Mouse (Mus musculus): ENCODE data around the gene Clcf1.

Gene Clcf1

DNA sequence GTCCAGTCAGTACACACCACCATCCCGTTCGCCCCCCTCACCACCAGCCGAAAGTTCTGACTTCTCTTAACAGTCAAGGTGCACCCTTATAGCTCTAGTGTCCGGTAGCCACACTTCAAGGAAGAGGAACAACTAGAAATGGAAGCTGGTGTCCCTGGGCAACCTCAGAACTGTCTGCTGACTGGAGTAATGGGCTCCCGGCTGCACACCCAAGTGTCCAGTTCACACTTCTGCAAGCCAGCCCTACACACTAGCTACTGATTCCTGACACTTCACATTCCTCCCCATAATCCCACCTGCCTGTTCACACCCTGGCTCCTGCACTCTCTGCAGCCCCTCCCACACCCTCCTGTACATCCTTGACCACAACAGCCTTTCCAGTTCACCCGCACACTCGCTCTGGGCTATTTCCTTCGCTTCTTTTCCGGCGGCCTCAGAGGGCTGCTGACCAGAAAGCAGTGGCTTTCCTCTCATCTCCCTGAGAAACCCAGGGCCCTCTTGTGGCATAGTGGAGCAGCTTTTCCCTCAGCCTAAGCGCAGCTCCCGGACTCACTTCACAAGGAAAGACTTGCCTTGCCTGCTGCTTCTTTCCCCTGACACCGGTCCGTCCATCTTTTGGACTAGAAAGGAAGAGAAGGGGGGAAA, 2.1 kb downstream of the Clcf1 start:
- CTCF ChIA-PET = interaction anchor here (1.5 to 1.7 kb wide), 2 partner anchors 14 to 117 kb away, joined by 8 to 19 read pairs; partner anchors contain the start of gene Pitpnm1

DNA sequence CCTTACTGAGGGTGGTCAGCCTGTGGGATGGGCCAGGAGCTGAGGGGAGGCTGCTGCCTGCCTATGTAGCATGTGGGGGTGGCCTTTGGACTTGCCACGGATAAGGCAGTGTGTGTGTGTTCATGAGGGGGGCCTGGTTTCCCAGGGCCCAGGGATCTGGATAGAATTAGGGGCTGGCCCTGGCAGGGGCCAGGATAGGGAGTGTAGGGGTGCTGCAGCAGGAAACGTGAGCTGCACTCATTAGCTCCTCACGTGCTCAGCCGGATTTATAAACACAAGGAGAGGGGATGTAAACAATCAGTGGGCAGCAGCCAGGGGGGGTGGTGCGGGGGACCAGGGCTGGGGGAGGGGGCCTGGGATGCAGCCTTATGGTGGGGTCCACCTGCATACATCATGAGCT, 3.1 kb downstream of the Clcf1 start:
- CTCF ChIA-PET = interaction anchor here (0.6 to 2.3 kb wide), 7 partner anchors 10 to 118 kb away, joined by 3 to 19 read pairs (median 4); partner anchors contain the start of gene Pitpnm1

DNA sequence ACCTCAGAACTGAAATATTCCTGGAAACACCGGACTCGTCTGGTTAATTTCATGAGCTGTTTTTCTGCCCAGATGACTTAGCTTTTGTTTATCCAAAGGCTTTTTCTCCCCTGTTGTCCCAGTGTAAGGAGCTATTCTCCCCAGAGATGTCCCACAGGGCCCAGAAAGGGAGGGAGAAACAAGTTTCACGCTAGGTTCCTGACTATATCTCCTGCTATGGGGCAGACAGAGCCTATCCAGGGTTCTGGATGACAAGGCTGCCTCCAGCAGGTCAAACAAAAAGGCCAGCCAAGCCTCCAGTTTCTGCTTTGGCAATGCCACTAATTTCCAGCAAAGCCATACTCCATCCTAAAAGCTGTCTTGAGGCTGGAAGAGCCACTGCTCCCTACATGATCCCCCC, 3.8 kb downstream of the Clcf1 start:
- CTCF ChIA-PET = interaction anchor here (0.6 to 2.3 kb wide), 6 partner anchors 9 to 643 kb away, joined by 3 to 14 read pairs (median 4); no protein-coding TSS in a partner anchor

DNA sequence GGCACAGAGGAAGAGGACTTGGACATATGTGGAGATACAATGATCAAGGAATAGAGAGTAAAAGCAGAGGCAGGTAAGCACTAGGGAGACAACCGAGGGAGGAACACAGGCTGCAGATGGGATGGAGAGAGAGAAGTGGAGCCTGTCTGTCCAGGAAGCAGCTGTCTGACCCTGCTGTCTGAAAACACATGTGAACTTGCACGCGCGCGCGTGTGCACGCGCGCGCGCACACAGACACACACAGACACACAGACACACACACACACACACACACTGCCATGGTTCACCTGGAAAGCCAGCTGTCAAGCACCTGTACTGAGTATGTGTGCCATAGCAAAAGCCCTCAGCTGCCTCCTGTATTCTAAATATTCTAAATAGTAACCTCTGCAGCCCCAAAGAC, 4.3 kb downstream of the Clcf1 start:
- CTCF ChIA-PET = interaction anchor here (0.5 to 2.3 kb wide), 5 partner anchors 10 to 643 kb away, joined by 3 to 14 read pairs (median 3); no protein-coding TSS in a partner anchor

DNA sequence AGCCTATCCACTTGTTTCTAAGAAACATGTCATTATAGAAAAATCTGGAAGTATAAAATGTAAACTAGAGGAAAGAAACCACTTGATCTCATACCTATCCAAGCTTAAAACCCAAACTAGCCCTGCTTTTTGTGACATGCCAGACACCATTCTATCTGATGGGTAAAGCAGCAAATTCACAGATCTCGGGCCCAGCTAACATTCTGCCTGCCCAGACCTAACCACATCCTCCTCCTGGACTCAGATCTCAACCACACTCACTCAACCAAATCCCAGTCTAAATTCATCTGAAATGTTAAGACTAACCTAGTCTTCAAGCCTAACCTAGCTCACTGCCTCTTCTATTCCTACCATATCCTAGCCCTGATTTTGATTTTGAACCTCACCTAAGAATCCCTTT, 4.7 kb downstream of the Clcf1 start:
- CTCF ChIA-PET = interaction anchor here (0.5 to 2.3 kb wide), 5 partner anchors 10 to 149 kb away, joined by 3 to 14 read pairs (median 3); no protein-coding TSS in a partner anchor

DNA sequence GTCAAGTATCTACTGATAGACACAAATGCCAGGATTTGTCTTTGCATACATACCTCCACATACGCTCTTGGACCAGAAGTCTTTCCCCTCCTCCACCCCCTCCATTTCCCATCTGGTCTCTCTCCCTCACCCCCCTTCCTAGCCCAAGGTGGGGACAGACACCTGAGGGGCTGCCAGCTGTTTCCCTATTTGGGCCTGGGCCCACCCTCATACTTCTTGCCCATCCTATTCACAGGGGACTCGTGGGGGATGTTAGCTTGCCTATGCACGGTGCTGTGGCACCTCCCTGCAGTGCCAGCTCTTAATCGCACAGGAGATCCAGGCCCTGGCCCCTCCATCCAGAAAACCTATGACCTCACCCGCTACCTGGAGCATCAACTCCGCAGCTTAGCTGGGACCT, 5.9 kb downstream of the Clcf1 start:
- CTCF ChIA-PET = interaction anchor here (0.6 to 0.7 kb wide), 2 partner anchors 141 to 1284 kb away, joined by 5 to 9 read pairs; no protein-coding TSS in a partner anchor

DNA sequence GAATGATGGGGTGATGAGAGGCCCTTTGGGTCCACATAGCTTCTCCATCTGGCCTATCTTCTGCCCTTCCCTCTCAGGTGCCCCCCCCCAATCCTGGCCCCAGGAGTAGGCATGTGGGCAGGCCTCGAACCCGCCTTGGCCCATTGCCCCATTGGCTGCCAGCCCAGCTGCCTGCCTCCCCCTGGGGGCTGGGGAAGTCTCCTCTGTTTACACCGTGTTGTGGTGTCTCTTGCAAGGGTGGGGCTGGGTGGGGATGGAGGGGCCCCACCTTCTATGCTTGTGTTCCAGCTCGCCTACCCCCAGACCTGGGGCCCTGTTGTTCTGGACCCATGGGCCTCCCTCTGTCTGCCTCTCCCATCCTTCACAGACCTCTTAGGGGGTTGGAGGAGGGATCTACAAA, 6.4 kb downstream of the Clcf1 start:
- CTCF ChIA-PET = interaction anchor here (0.6 kb wide), 1 partner anchor 141 kb away, joined by 5 read pairs; no protein-coding TSS in a partner anchor

DNA sequence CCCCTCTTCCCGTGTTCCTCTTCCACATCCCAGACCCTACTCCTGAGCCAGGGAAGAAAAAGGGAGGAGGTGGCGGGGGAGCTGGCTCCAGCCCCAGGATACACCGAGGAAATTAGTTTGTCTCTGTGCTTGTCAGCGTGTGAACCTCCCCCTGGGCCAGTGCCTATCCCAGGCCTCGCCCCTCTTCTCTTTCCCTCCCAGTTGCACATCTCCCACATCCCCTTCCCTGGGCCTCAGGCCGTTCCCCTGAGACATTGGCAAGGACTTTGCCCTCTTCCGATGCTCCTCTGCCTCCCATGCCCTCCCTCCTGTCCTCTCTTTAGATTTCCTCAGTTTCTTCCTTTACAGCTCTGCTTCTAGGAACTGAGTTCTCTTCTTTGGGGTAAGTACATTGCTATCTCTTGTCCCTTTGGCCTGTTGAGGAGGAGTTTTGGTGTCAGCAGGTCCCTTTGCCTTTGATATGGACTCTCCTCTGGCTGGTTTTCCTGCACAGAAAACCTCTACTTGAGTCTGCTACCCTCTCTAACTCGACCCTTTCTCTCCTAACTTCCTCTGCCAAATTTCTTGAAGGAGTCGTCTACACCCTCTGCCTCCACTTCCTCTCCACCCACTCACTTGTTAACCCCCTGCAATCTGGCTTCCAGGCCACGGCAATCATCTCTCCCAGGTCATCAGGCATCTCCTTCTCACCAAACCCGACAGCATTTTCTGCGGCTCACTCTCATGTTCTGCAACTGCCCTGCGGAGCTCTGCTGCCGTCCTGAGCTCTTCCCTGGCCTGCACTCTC, 7.1 kb downstream of the Clcf1 start:
- CTCF ChIA-PET = no interaction called here

DNA sequence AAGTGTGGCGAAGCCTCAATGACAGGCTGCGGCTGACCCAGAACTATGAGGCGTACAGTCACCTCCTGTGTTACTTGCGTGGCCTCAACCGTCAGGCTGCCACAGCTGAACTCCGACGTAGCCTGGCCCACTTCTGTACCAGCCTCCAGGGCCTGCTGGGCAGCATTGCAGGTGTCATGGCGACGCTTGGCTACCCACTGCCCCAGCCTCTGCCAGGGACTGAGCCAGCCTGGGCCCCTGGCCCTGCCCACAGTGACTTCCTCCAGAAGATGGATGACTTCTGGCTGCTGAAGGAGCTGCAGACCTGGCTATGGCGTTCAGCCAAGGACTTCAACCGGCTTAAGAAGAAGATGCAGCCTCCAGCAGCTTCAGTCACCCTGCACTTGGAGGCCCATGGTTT, 8.1 kb downstream of the Clcf1 start:
- CTCF ChIA-PET = no interaction called here

DNA sequence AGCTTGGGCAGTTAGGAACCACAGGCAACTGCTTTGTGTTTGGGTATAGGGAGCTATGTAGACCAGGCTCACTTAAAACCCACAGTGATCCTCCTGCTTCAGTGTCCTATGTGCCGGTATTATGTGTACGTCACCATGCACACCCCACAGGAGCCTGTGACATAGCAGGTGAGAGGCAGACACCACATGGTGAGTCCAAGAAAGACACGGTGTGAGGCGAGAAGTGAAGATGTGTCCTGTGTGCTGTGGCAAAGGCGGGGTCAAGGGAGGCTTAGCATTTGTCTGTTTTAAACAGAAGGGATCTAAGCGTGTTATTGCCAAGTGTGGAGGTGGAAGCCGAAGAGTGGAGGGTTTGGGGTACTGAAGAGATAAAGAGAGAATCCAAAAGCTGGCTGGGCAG, 12.7 kb downstream of the Clcf1 start:
- CTCF ChIA-PET = interaction anchor here (0.6 to 2.3 kb wide), 4 partner anchors 9 to 503 kb away, joined by 3 to 14 read pairs (median 8); no protein-coding TSS in a partner anchor

DNA sequence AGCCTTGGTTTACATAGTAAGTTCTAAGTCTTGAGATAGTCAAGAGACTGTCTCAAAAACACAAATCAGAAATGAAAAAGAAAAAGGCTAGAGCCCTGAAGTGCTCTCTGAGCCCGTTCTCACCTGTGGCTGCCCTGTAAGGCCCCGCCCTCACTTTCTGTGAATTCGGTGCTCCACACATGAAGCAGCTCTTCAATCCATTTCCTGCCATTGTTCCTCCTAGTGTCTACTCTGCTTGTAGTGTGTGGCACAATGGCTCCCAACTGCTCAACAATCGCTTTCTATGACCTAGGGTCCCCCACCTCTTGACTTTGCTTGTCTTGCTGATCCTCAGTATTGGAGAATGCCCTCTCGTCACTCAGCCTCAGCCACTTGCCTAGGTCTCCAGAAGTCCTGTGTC, 13.4 kb downstream of the Clcf1 start:
- CTCF ChIA-PET = interaction anchor here (1.2 to 2.3 kb wide), 4 partner anchors 10 to 23 kb away, joined by 4 to 14 read pairs (median 8); partner anchors contain the start of genes AC109138.7 and Clcf1

DNA sequence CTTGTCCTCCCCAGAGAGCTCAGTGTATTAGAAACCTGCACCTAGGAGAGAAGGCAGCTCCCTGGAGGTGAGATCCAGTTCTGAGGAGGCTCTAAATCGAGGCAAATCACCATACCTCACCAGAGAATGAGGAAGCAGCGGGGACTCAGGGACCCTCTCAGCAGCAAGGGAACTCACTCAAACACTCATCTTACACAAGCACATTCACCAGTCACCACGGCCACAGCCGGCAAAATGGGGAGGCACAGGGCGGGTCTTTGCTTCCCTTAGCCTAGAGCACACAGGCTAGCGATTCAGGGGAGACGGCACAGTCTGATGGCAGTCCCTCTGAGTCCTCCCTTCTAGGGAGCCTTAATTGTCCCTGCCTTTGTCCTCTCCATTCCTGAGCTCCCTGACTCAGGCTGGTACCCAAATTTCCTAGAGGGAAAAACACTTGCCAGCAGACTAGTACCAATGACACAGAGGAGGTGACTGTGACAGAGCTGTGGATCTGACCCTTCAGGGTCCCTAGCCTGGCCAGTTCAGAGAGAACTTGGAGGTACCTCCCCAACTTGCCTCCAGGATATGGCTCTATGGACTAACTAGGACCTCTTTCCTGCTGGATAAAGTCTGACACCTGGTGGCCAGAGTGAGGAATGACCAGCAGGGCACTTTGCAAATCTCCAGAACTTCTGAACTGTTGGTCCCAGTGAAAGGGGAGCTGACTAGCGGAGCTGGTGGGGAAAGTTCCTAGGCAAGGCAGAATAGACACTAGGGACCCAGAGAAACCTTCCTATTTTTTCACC, 14.0 kb downstream of the Clcf1 start:
- CTCF ChIA-PET = interaction anchor here (0.5 to 2.8 kb wide), 10 partner anchors 9 to 216 kb away, joined by 3 to 14 read pairs (median 6); partner anchors contain the start of genes AC109138.7, Clcf1 and Rad9a

DNA sequence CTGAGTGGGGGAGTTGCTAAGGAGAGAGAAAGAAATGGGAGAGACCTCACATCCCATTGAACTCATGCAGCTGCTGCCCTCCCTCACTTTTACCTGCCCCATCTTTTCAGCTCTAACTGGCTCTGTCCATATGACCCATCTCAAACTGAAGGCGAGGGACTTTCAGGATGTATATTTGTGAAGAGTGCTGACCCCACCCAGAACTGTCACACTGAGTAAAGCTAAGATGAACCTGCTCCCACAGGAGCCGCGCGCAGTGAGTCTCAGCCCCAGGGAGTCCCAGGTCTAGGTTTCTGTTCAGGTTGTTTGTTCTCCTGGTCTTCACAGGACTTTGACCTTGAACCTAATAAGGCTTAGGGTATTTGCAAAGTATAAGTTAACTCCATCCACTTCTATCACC, 14.9 kb downstream of the Clcf1 start:
- CTCF ChIA-PET = interaction anchor here (0.5 to 2.8 kb wide), 12 partner anchors 8 to 217 kb away, joined by 3 to 14 read pairs (median 4); partner anchors contain the start of genes AC109138.7, Clcf1 and Rad9a

DNA sequence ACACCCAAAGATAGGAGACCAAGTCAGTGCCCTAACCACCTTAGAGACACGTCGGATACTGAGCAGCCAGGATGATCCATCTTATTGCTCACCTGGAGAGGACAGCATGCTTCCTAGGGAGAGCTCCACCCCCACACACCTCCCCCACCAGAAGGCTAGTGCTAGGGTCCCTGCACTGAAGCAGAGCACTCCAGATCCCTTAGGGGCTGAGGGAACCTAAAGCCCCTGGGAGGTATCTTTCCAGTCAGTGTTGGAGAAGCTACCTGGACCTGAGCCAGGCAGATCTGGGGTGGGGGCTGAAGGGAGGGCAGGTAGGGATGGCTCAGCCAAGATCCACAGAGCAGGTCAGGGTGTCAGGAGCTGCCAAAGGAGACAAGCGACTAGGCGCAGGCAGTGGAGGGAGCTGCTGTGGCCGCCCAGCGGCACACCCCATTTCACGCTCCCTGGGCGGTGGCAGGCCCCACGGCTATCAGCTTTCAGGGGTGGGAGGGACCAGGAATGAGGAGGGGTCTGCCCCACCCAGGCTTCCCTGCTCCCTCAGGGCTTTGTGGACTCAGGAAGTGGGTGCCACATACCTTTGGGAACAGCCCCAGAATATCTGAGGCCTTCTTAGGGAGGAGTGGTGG, 15.5 kb downstream of the Clcf1 start:
- CTCF ChIA-PET = interaction anchor here (0.6 to 2.8 kb wide), 9 partner anchors 12 to 131 kb away, joined by 3 to 19 read pairs (median 6); partner anchors contain the start of gene Rad9a

DNA sequence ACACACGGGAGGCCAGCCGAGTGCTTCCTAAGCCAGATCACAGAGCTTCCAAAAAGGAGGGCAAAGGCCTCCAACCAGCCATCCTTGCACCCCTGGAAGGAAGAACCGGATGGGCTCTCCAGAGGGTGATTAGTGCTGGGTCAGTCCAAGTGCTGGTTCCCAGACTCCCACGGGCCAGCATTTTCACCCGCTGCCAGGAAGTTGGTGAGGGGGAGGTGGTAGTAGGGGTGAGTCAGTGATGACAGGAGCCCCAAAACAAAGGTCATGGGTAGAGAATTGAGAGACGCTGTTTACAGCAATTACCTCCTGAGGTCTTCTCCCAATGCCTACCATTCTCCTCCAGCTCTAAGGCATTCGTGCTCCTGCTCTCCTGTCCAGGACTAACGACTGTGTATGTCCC, 16.4 kb downstream of the Clcf1 start:
- CTCF ChIA-PET = interaction anchor here (1.3 to 2.8 kb wide), 2 partner anchors 14 to 29 kb away, joined by 12 to 19 read pairs; partner anchors contain the start of gene Rad9a

DNA sequence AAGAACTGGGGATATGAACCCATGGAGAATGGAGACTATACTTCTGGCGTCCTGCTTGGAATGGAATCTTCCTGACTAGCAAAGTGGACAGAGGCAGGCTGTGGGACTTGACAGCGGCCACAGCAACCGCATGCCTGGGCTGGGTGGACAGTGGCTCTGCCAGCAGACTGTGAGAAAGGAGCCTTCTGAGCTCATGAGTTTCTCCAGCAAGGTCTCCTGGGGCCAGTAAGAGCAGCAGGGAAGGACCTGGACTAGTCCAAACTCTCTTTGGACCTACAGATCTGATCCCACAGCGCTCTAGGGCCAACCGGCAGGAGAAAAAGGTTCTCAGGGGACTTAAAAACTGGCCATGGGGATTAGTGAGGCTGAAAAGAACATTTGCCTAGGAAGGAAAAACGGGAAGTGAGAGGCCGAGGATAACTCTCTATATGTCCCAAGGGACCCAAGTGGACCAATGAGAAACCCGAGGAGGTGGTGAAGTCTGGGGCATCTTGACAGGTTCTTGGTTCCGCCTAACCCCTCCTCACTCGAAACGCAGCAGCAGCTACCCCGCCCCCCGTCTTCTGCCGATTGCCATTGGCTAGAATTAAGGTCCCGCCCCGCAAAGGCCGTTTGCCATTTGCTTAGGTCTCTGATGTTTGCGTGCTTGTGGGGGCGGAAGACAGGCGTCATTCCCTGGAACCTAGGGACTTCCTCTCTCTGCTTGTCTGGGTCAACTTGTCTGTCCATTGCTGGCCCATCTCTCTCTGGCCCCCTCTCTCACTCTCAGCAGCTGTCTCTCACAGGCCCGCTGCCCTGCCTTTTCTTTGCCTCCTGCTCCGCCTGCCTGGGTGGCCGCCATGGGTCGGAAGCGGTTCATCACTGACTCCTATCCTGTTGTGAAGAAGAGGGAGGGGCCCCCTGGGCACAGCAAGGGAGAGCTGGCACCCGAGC, 17.5 kb downstream of the Clcf1 start, which contains the start of gene Pold4:
TSS of gene Pold4 (plus strand) at position 647 of the 933 bp plus-strand sequence.
- CTCF ChIA-PET = interaction anchor here (0.6 to 2.8 kb wide), 6 partner anchors 11 to 372 kb away, joined by 3 to 27 read pairs (median 4); partner anchors contain the start of gene Rad9a

DNA sequence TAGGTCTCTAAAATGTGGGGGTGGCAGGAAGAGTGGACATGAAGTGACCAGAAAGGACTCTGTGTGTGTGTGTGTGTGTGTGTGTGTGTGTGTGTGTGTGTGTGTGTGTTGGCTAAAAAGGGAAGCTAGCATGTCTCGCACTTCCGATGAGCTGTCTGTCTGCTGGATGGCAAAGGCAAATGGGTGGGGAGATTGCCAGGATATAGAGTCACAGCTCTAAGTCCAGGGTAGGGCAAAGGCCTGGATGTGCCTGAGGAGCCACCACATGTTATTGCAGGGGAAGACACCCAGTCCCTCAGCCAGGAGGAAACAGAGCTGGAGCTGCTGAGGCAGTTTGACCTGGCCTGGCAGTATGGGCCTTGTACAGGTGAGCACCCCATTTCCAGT, 18.1 kb downstream of the Clcf1 start:
- CTCF ChIA-PET = interaction anchor here (0.6 to 1.3 kb wide), 7 partner anchors 11 to 371 kb away, joined by 3 to 5 read pairs (median 3); no protein-coding TSS in a partner anchor

DNA sequence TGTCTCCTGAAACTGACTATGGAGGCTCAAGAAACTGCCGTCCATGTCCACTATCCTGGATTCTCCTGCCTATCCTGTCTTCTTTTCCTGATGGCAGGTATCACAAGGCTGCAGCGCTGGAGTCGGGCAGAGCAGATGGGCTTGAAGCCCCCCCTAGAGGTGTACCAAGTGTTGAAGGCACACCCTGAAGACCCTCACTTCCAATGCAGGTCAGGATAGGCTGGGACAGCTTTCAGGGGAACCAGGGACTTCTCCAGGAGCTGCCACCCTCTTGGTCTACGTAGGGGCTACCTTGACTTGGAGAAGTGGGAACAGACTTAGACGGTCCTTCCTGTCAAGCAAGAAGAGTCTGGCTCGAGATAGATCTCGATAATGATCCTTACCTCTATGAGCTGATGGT, 18.6 kb downstream of the Clcf1 start:
- CTCF ChIA-PET = interaction anchor here (0.5 to 1.3 kb wide), 4 partner anchors 25 to 181 kb away, joined by 3 to 5 read pairs (median 3); no protein-coding TSS in a partner anchor

DNA sequence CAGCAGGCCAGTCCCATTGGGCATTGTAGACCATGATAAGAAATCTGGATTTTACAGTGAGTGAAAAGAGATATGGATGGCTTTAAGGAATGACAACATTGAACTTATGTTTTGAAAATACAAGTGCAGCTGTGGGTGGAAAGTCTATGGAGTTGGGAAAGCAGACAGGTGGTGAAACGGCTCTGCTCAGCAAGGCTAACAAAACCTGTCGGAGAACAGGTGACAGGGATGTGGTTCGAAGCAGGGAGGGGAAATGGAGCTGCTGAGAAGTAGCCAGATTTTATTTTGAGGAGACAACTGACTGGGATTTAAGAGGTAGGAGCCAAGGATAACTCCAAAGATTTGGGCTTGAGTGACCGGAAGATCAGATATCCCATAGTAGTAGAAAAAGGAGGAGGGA, 20.5 kb downstream of the Clcf1 start:
- CTCF ChIA-PET = interaction anchor here (0.6 kb wide), 1 partner anchor 687 kb away, joined by 5 read pairs; no protein-coding TSS in a partner anchor
